Mouse (Mus musculus): ENCODE results near the gene Timp1.

Timp1 gene

GRCm38 (mm10) chrX:20869962-20870513 lies at the start of gene Timp1:
Gene Timp1 (plus strand): TSS chrX:20870166.
- no peak for DNase-seq (ENCODE audit: low read depth, low spot score)

DNA sequence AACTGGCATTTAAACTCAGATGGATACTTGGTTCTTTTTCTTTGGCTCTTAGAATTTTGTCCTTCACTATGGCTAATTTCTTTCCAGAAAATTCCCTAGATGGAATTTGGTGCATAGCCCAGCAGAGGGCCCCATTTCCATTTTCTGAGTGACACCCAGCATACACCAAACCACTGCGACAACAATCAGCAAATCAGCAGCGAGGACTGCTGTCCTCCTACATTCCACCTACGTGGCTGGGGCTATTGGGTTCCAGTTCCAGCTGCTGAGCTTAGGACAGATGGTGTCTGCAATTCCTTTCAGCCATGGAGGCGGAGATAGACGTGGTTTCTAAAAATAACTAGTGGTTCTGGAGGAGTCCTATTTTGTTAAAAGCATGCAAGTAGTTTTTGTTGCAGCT lies 41.0 kb upstream of the Timp1 start:
- no peak for DNase-seq (ENCODE audit: low read depth, low spot score)

DNA sequence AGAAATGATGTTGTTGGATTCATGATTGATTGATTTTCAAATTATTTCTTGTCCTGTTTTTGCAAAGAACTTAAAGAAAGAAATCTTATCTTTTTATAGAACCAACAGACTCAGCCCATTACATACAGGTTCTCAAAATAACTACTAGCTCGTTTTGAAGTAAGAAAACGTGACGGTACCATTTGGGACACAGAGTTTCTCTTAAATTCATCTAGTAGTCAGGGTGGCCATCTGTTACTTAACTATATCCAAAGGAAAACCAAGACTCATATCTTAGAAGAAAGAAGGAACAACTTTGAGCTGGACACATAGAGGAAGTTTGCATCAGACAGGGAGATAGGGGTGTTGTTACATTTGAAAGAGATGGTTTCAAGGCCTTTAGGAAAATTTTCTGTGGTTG lies 22.7 kb upstream of the Timp1 start:
- DNase-seq (ENCODE audit: low read depth, low spot score) = no peak

DNA sequence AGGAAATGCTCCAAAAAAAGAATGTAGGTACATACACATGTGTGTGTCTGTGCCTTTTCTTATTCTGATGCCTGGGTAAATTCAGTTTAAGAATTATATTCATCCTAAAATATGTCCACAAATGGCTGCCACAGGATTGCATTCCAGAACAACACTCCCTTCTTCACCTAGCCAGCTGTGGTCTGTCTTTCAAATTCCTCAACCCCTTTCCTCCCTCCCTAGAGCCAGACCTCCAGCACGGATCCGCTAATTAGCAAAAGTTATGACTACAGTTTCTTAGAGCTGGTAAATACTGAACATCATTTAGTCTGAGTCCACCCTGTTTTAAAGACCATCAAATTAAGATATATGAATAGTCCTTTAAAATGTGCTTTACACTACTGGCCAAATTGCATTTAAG lies 22.1 kb upstream of the Timp1 start:
- no peak for DNase-seq (ENCODE audit: low read depth, low spot score)

GRCm38 (mm10) chrX:20848256-20848984 lies 21.5 kb upstream of the Timp1 start:
- peak; percentile 96 for DNase-seq (ENCODE audit: low read depth, low spot score)

GRCm38 (mm10) chrX:20853794-20854193 lies 16.2 kb upstream of the Timp1 start:
- no peak for DNase-seq (ENCODE audit: low read depth, low spot score)

DNA sequence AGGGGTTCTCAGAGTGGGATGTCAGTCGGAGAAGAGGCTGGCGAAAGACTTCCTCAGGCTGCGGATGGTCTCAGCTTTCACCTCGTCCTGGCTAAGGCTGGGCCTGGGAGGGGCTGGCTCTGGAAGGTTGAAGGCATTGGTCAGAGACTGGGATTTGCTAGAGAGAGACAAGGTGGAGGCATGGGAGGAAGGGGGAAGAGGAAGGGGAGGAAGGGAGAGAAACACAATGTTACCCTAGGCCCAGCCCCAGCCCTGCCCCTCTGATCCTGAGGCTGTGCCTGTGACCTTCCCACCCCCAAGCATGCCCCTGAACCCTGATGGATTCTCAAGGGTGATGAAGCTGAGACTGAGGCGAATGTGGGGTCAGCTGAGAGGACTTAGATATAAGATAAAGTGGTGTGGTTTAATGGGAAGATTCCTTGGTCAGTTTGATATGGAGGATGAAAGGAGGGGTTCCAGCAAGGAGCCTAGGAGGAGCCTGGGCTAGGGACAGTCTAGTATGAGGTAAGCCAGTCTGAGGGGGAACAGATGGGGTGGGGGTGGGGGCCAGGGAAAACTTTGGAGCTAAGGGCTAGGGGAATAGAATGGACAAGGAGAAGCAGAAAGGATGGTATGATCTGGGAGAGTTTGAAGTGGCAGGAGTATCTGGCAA lies 8.4 kb upstream of the Timp1 start:
- no peak for DNase-seq (ENCODE audit: low read depth, low spot score)

- no peak for DNase-seq (ENCODE audit: low read depth, low spot score)
Observed at GRCm38 (mm10) chrX:20862105-20863065, 7.6 kb upstream of the Timp1 start.

DNA sequence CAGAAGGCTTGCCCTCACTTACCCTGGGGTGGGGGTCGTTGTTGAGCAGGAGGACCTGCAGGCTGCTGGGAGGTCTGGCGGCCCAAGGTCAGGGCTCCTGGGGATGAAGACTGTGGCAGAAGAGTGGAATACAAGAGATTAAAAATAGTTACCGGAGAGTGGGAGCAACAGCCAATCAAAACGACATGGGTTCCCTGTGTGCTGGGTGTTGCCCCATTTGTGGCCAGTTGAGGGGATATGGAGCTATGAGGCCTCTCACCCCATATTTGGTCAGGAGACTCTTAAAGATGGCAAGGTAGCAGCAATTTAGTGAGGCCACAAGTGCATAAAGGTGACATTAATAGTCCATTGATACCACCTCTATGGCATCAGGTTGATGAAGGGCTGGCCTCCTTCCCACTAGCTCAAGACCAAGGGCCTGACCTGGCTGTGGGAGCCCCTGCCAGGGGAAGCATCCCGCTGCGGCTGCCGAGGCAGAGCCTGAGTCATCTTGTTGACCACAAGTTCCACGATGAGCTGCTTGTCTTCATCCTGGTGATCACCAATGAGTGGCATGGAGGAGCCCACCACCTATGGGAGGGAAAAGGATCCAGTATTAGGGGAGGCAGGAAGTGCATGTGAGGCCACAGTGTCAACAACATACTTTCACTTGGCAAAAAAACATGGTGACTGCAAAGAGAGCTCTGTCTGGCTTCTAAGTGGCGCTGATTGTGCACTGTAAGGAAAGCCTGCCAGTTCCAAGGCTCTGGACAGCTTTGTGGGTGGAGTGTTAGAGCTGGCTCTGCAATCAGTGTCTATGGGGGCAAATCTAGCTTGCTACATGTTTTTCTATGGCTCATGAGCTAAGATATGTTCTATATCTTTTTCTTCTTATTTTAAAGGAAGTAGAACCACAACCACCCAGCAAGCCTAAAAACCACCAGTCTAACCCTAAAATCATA lies 6.5 kb upstream of the Timp1 start:
- DNase-seq (ENCODE audit: low read depth, low spot score) = no peak

GRCm38 (mm10) chrX:20868091-20868490 lies 1.9 kb upstream of the Timp1 start:
- no peak for DNase-seq (ENCODE audit: low read depth, low spot score)

DNA sequence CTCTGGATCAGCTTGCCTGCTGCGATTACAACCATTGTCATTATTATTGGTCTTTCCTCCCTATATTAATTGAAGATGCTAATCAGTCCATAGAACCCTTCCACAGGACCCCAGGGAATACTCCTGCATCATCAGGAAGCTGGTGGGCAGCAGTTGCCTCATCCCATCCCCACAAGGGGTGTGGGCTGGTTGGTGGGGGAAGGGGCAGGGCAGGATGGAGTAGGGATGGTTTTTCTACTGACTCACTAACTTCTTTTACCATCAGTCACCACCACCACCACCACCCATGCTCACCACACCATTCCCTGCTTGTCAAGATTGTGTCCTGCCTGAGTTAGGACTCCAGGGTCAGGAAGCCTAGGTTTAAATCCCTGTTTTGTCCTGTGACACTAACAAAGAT lies 763 bp upstream of the Timp1 start:
- no peak for DNase-seq (ENCODE audit: low read depth, low spot score)

DNA sequence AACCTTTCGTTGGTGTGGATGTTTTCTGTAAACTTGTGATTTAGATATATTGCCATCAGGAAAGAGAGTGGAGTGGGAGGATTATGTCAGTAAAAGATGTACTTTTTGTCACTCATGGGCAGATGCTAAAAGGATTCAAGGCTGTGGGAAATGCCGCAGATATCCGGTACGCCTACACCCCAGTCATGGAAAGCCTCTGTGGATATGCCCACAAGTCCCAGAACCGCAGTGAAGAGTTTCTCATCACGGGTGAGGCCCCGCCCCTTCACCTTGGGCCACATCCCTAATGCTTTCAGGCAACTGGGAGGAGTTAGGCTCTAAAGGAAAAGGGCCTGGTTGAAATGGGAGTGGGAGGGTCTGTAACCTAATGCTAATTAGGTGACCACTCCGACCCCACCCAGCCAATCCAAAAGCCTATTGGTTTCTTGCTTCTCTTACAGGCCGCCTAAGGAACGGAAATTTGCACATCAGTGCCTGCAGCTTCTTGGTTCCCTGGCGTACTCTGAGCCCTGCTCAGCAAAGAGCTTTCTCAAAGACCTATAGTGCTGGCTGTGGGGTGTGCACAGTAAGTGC lies 3.0 kb downstream of the Timp1 start:
- DNase-seq (ENCODE audit: low read depth, low spot score) = no peak

DNA sequence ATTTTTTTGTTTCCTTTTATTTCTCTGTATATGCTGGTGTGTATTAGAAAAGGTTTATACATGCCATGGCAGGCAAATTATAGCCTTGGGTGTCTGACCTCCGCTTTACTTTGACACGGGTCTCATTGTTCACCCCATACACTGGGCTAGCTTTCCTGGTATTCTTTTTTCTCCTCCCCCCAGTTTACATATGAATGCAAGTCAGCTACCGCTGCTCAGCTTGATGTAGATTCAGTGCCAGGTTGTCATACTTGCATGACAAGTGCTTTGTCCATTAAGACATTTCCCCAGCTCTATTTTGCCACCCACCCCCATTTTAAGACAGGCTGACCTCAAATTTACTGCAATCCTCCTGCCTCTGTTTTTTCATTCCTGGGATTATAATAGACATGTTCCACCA lies 5.3 kb downstream of the Timp1 start:
- DNase-seq (ENCODE audit: low read depth, low spot score) = no peak

GRCm38 (mm10) chrX:20910074-20910473 lies 40.1 kb downstream of the Timp1 start:
- DNase-seq (ENCODE audit: low read depth, low spot score) = no peak

- no peak for DNase-seq (ENCODE audit: low read depth, low spot score)
Observed at GRCm38 (mm10) chrX:20913726-20914125, 43.8 kb downstream of the Timp1 start.

DNA sequence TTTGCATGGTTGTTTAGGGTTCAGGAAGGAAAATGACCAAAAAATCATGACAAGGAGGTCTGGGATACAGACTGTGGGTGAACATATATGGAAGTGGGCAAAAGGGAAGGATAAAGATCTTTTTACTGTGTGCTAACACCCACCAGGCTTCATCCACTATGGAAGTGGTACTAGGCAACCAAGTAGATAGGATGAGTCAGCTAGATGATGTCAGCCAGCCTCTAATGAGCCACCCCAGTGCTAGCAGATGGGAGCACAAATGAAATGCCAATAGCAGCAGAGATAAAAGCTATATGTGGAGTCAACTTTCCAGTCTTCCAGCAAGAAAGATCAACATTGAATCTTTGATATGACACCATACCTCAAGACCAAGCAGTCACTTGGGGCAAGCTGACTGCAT lies 45.1 kb downstream of the Timp1 start:
- DNase-seq (ENCODE audit: low read depth, low spot score) = no peak

GRCm38 (mm10) chrX:20920249-20920843 lies 50.4 kb downstream of the Timp1 start:
- DNase-seq (ENCODE audit: low read depth, low spot score) = no peak

- peak; percentile 87 for DNase-seq (ENCODE audit: low read depth, low spot score)
Observed at GRCm38 (mm10) chrX:20920844-20921364, 50.9 kb downstream of the Timp1 start, which contains the start of gene Syn1. Gene Syn1 (minus strand): TSS chrX:20921004.

DNA sequence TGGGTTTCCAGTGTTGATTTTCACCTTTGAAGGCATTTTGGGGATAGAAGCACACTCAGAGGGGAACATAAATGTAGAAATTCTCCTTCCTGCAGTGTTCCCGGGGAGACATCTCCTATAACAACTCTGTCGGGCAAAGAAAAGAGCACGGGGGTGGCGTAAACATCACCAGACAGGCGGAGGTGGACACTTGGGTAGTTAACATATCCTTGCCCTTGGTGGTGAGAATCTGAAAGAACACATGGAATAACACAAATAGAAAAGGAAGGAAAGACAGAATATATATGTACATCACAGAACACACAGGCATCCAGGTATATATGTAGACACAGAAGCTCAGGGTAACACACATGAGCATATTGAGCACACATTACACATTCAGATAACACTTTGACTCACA lies 51.4 kb downstream of the Timp1 start:
- DNase-seq (ENCODE audit: low read depth, low spot score) = no peak

DNA sequence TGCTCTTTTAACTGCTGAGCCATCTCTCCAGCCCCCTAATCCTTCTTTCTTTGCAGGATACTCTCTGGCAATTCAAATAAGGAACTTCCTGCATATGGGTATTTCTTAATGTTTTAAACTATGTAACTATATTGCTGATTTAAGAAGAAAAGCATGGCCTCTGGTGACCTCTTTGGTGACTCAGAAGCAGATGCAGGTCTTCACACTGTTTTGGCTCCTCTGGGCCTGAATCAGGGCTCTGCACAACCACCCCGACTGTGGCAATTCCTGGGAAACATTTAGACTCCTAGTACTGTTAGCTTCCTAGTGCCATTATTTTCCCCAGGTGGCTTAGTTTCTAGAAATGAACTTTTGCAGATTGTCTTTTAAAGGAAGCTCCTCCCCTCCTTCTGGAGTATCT lies 53.5 kb downstream of the Timp1 start:
- no peak for DNase-seq (ENCODE audit: low read depth, low spot score)

Measured in CD4-positive helper T cell, adult 2 months (primary cell).